Comparison of ENCODE assay signal across 24 mouse cellular contexts in genomic region chr6:34619494-34619893, GRCm38 (mm10). TPM values are rescaled to one million over a fixed set of nuclear protein-coding genes. Genes with fewer than 3 reads are reported as not detected.
A peak's percentile ranks its signal among the peaks of the same experiment; 100 is the strongest.
DNase-seq lines count a peak whose midpoint lies in the region; ATAC-seq and TF ChIP-seq lines count a peak whose summit lies in the region.
"Had no signal": no experiment of that assay in that cellular context is flagged by ENCODE, and none has a peak within 500 bp of the region (broad histone marks: within the 10 kb centered on the region; RNA-seq: fewer than 3 reads in every experiment).

No protein-coding gene starts in this region.

- ATAC-seq in granulocyte monocyte progenitor cell, adult 5-6 weeks (replicated peaks; ENCODE audit: poor library complexity, severe bottlenecking), result peak; percentile 69
- no peak for ATAC-seq in forebrain, embryonic 13.5 days

- peak overlapping the region; percentile 66 for H3K27ac ChIP-seq in gastrocnemius, adult 2 months
- H3K27ac ChIP-seq in liver, adult 2 months (replicated peaks; ENCODE audit: insufficient read depth, low read depth, low read length), result no peak overlapping the region
- no peak overlapping the region for H3K27ac ChIP-seq in forebrain, embryonic 13.5 days
- H3K27ac ChIP-seq: forebrain, embryonic 12.5 days; hindbrain, embryonic 12.5 days; kidney, postnatal 0 days; limb, embryonic 12.5 days; liver, embryonic 14.5 days; midbrain, embryonic 12.5 days had no signal

- no peaks in the 10 kb centered on the region for H3K9me3 ChIP-seq in forebrain, embryonic 13.5 days (replicated peaks)
- H3K9me3 ChIP-seq: forebrain, embryonic 12.5 days; heart, embryonic 12.5 days; hindbrain, embryonic 12.5 days; limb, embryonic 12.5 days; midbrain, embryonic 12.5 days had no signal

- H3K9ac ChIP-seq in liver, adult 2 months (ENCODE audit: low read depth, low read length), result no peak overlapping the region
- H3K9ac ChIP-seq in forebrain, embryonic 13.5 days, result no peak overlapping the region
- H3K9ac ChIP-seq: forebrain, embryonic 12.5 days; heart, embryonic 12.5 days; hindbrain, embryonic 12.5 days; limb, embryonic 12.5 days; liver, embryonic 14.5 days; midbrain, embryonic 12.5 days had no signal

- H3K4me3 ChIP-seq in gastrocnemius, adult 2 months, result no peak overlapping the region
- no peak overlapping the region for H3K4me3 ChIP-seq in liver, adult 2 months (ENCODE audit: insufficient read depth, low read depth, low read length)
- H3K4me3 ChIP-seq in myocyte, result no peak overlapping the region
- no peak overlapping the region for H3K4me3 ChIP-seq in forebrain, embryonic 13.5 days
- H3K4me3 ChIP-seq: erythroblast, embryonic 14.5 days; forebrain, embryonic 12.5 days; heart, embryonic 12.5 days; hindbrain, embryonic 12.5 days; limb, embryonic 12.5 days; midbrain, embryonic 12.5 days had no signal

- H3K4me2 ChIP-seq in myocyte (ENCODE audit: low read depth), result peak overlapping the region; percentile 40
- H3K4me2 ChIP-seq in forebrain, embryonic 13.5 days, result no peak overlapping the region
- H3K4me2 ChIP-seq: forebrain, embryonic 12.5 days; heart, embryonic 12.5 days; hindbrain, embryonic 12.5 days; limb, embryonic 12.5 days; midbrain, embryonic 12.5 days had no signal

- intact Hi-C loops in gastrocnemius, adult 2 months (cut with DNase I), result loop anchor here (10.0 kb wide), 1 partner anchor 245 kb away; the partner anchor contains the start of gene Tmem140

- H3K4me1 ChIP-seq in liver, adult 2 months (ENCODE audit: control insufficient read depth, insufficient read depth, low read length), result no peaks in the 10 kb centered on the region
- H3K4me1 ChIP-seq in forebrain, embryonic 13.5 days, result no peaks in the 10 kb centered on the region
- H3K4me1 ChIP-seq: forebrain, embryonic 12.5 days; midbrain, embryonic 12.5 days had no signal

- no peak overlapping the region for H3ac ChIP-seq in myocyte (ENCODE audit: control insufficient read depth, insufficient read length)

- 68% methylated on average over 2 of the region's 2 CpGs for WGBS in liver, adult 2 months
- 83% methylated on average over 2 of the region's 2 CpGs for WGBS in forebrain, embryonic 13.5 days

- no peaks in the 10 kb centered on the region for H3K36me3 ChIP-seq in liver, adult 2 months (ENCODE audit: control insufficient read depth, insufficient read depth, low read length)
- no peaks in the 10 kb centered on the region for H3K36me3 ChIP-seq in myocyte (ENCODE audit: control insufficient read depth, insufficient read depth)
- no peaks in the 10 kb centered on the region for H3K36me3 ChIP-seq in forebrain, embryonic 13.5 days (ENCODE audit: poor library complexity, severe bottlenecking)
- H3K36me3 ChIP-seq: forebrain, embryonic 12.5 days; hindbrain, embryonic 12.5 days; limb, embryonic 12.5 days; midbrain, embryonic 12.5 days had no signal

- DNase-seq in gastrocnemius, adult 2 months, result no peak
- DNase-seq in gastrocnemius, postnatal 4 days (ENCODE audit: low spot score in 2 of 2), result no peak
- peak; percentile 43 for DNase-seq in liver, adult 2 months (ENCODE audit: extremely low read depth, low read depth, low spot score)
- no peak for DNase-seq in liver
- no peak for DNase-seq in cerebellum, postnatal 4 days (ENCODE audit: low spot score in 2 of 2)
- DNase-seq: adrenal gland, postnatal 10 days; cerebellum, adult 9-10 months; gastrocnemius, postnatal 10 days; kidney, adult 11 months; layer of hippocampus, adult 9-11 months; thymus, adult 18-20 months; thymus, postnatal 4 days had no signal

- no peaks in the 10 kb centered on the region for H3K79me2 ChIP-seq in liver, adult 2 months (ENCODE audit: control insufficient read depth, insufficient read depth, low read length)
- H3K79me2 ChIP-seq in myocyte (ENCODE audit: control insufficient read depth, insufficient read depth), result peaks cover 97% of the 10 kb centered on the region

- TF ChIP-seq POLR2A in liver, adult 2 months (IDR thresholded peaks at IDR 0.05; ENCODE audit: extremely low read depth, insufficient read depth, low read length), result no peak
- no peak for TF ChIP-seq POLR2A in myocyte (IDR thresholded peaks at IDR 0.05; ENCODE audit: insufficient read length, low read depth)

- TF ChIP-seq CTCF in gastrocnemius, adult 2 months (IDR thresholded peaks at IDR 0.05), result no peak
- TF ChIP-seq CTCF in liver, adult 2 months (IDR thresholded peaks at IDR 0.05; ENCODE audit: low read depth, low read length), result no peak

- H3K27me3 ChIP-seq in liver, adult 2 months (ENCODE audit: control insufficient read depth, insufficient read depth, low read length), result no peaks in the 10 kb centered on the region
- H3K27me3 ChIP-seq in myocyte (ENCODE audit: control insufficient read depth, insufficient read depth, insufficient read length), result no peaks in the 10 kb centered on the region
- H3K27me3 ChIP-seq in forebrain, embryonic 13.5 days, result no peaks in the 10 kb centered on the region
- H3K27me3 ChIP-seq: forebrain, embryonic 12.5 days; heart, embryonic 12.5 days; hindbrain, embryonic 12.5 days; limb, embryonic 12.5 days; midbrain, embryonic 12.5 days had no signal

TF ChIP-seq in myocyte, 11 proteins besides CTCF, POLR2A, EP300 and RAD21:
- TF ChIP-seq USF1 (IDR thresholded peaks at IDR 0.05; ENCODE audit: low read depth), result peak; percentile 74
- TF ChIP-seq POLR2AphosphoS2 (IDR thresholded peaks at IDR 0.05; ENCODE audit: insufficient read length, low read depth), result no peak

RNA-seq across cellular contexts. Expression of gene Cald1, which starts 21.2 kb away (rescaled TPM):
- total RNA-seq in gastrocnemius, adult 2 months (2021), result 10 to 100 TPM; 23.9 to 39.9 TPM
- total RNA-seq in gastrocnemius, postnatal 4 days (2021), result 100 to 1,000 TPM; 110 to 127 TPM
- 61.0 and 74.8 TPM in 2 replicates for total RNA-seq in liver, adult 2 months (2014; rRNA removed)
- 42.4 and 44.6 TPM in 2 replicates for polyA plus RNA-seq in liver, adult 2 months (2012; rRNA removed)
- not detected in 2 replicates for total RNA-seq in granulocyte monocyte progenitor cell, adult 5-6 weeks (2014; fragmentation: Nextera tagmentation)
- total RNA-seq in granulocyte monocyte progenitor cell, adult 5-6 weeks (2017), result 0.39 and 0.77 TPM in 2 replicates
- polyA plus RNA-seq in myocyte (2012; fragmentation: generic; extraction: Trizol), result 88.1 TPM
- 73.1 and 79.4 TPM in 2 replicates for polyA plus RNA-seq in forebrain, embryonic 13.5 days (2015; fragmentation: Nextera tagmentation; extraction: Ambion mirVana)
- total RNA-seq: common myeloid progenitor, adult 5-6 weeks had no signal

Comparison
In these comparisons a context has a peak if more than half of its experiments do, and no peak if none do; other contexts are left out.
1. RNA of gene Cald1, which starts 21.2 kb away (total RNA-seq): 110 to 127 TPM in gastrocnemius, postnatal 4 days, 61.0 to 74.8 TPM in liver, adult 2 months and 23.9 to 39.9 TPM in gastrocnemius, adult 2 months; 0.39 to 0.77 TPM in granulocyte monocyte progenitor cell, adult 5-6 weeks; every median in the first group is over 10 times any median in the second.